Mouse (Mus musculus) adipose tissue, adult 10 weeks (tissue): ENCODE results near the gene Gm20388. TPM values are rescaled to one million over a fixed set of nuclear protein-coding genes. Genes with fewer than 3 reads are reported as not detected.

ENCODE experiments used
- polyA plus RNA-seq: library from polyadenylated mRNA; stranded (reverse); fragments of 350-450 nt; fragmentation: Illumina TruSeq; extraction: RNeasy Lipid Tissue Mini Kit (QIAGEN cat#74804); gene quantifications from one replicate; pipeline ENCODE4 v1.2.3, GENCODE M21; 2014; ENCODE audit warnings: low read depth, low replicate concordance

The Gm20388 gene
- polyA plus RNA-seq, 1 experiment from 2014 or later, result 37.3 TPM

DNA sequence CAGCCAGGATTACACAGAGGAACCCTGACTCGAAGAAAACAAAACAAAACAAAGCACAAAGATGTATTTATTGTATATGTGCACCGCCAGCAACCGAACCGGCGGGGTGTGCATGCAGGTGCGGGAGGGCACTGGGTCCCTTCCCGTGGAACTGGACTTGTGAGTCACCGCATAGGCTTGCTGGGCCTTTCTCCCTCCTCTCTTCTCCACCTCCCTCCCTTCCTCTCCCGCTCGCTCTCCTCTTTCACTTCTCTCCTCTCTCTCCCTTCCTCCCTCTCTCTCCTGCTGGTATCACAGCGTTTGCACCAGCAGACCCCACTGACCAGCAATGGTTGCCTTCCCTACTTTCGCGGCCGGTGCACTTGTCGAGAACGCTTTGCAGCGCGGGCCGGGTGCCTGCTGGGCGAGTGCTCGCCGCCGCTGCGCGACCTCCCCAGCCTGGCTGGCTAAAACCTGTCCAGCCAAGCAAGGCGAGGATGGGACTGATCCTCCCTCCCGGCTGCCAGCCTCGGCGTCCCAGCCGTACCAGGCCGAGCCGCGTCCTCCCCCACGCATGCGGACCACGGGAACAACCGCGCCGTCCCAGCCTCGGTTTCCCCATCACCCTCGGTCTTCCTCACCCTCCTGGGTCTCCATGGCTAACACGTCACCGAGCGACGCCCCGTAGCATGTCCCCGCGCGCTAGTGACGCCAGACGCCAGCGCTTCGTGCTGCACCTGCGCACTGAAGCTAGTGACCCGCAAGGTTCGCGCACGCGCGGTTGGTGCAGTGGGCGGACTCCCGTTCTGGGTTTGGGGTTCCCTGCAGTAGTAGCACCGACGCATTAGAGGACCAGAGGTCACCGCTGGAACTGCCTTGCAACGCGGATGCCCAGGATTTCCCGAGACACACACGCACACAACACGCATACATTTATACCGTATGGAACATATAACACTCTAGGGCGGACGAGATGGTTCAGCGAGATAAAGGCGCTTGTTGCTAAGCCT, 1197.3 kb downstream of the Gm20388 start, which contains the start of gene Mthfsd:
Mthfsd (minus strand) TSS at position 725 of the 989 bp plus-strand sequence.

DNA sequence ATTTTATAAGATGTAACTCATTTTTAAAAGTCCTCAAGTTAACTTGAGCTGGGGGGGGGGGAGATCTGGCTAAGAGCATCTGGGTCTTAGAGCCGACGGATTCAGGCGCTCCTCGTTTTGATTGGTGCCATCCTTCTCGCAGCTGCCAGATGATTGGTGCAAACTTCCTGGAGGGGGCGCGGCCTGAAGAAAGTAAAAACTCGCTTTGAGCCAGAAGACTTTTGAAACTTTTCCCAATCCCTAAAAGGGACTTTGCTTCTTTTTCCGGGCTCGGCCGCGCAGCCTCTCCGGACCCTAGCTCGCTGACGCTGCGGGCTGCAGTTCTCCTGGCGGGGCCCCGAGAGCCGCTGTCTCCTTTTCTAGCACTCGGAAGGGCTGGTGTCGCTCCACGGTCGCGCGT, 1205.3 kb downstream of the Gm20388 start, which contains the start of gene Foxc2:
Foxc2 (plus strand) TSS at position 224 of the 400 bp plus-strand sequence.

DNA sequence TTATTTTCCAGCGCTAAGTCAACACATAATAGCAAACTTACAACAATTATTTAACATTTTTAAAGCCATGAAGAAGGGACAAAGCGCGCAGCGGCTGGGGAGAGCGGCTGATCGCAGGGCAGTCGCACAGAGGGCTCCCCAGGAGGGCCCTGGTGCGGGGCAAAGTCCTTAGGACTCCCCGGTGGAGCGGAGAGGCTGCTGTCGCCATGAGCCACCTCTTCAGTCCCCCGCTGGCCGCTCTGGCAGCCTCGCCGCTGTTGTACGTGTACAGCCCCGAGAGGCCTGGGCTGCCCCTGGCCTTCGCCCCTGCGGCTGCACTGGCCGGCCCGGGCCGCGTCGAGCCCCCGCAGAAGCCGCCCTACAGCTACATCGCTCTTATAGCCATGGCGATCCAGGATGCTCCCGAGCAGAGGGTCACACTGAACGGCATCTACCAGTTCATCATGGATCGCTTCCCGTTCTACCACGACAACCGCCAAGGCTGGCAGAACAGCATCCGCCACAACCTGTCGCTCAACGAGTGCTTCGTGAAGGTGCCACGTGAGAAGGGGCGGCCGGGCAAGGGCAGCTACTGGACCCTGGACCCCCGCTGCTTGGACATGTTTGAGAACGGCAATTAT, 1217.2 kb downstream of the Gm20388 start, which contains the start of gene Foxl1:
Foxl1 (plus strand) TSS at position 185 of the 620 bp plus-strand sequence.

DNA sequence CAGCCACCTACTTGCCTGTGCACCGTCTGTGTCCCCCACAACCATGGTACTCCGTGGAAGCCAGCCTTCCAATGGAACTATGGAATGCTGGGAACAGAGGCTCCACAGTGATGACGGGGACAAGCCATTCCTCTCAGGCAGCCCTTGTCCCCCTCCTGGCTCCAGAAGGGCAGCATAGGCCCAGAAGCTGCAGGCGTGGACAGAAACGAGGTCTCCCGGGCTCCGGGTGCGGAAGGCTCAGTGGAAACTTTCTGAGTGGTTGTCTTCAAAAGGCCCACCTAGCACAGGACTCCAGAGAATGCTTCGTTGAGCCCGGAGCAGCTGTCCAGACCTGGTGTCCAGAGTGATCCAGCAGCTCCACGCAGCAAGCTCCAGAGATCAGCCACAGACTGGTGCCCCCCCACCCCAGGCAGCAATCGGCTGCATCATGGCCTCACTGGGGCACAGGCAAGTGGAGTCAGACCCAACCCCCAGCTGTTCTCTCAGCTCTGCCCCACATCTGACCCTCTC, 1633.7 kb downstream of the Gm20388 start, which contains the start of gene 1700018B08Rik:
1700018B08Rik (minus strand) TSS at position 45 of the 510 bp plus-strand sequence.

DNA sequence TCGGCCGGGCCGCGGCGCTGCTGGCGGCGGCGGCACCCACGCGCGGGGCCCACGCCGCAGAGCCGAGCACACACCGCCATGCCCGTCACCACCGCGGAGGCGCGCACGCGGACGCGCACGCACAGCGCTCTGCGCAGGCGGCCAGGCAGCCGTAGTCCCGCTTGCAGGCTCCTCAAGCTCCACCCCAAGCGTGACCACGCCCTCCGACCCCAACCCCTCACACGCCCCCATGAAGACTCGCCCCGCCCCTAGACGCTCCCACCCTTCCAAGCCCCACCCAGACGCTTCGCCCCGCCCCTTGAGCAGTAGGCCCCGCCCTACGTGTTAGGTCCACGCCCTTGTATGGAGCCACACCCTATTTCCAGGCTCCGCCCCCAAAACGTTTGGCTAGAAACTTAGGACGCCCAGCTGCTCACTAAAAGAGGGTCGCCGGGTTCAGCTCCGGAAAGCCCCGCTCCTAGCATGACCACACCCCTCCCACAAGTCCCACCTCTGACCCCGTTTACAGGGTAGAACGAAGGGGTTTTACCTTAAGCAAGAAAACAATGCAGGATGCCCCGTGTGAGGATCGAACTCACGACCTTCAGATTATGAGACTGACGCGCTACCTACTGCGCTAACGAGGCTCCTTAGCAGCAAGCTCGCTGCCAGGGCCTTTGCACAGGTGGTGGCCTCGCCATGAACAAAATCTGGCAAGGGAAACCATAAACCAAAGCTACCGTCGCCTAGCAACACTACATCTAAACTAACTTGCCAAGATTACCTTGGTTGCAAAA, 1668.2 kb downstream of the Gm20388 start, which contains the start of gene Fbxo31:
Fbxo31 (minus strand) TSS at position 131 of the 776 bp plus-strand sequence.

DNA sequence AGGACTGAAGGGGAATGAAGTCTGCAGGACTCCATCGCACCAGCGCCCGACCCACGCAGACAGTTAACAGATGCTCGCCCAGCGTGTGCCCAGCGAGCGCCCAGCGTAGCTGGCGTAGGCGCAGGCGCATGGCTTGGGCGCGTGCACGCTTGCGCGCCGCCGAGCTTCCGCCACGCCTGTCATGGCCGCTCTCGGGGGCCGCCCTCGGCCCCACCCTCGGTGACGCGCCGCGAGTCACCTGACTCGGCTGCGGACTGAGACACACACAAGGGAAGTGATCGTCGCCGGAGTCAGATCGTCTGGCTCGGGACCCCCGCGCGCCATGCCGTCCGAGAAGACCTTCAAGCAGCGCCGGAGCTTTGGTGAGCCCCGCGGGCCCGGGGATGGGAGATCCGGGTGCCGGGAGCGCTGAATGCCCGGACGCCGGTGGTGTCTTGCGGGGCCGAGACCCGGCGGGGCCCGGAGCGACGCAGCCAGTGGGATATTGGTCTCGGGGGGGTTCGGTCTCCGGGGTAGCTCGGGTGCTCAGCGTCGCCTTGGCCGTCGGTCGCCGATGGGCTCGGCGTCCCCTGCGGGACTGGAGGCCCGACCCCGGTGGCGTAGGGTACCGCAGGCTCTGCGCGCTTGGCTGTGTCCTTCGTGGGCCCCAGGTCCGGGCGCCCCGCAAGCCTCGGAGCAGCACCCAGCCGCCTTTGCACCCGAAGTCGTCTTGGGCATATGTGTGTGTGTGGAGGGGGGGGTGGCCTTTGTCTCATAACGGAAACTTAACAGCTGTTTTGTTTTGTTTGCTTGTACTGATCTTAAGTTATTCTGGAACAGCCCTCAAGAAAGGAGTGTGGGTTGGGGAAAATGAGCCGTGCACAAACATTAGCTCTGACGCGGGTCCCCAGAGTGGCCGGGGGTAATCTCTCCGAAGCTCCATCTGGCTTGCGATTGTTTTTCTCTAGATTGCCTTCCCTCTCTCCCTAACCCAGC, 1679.8 kb downstream of the Gm20388 start, which contains the start of gene Map1lc3b:
Map1lc3b (plus strand) TSS at position 159 of the 975 bp plus-strand sequence.

DNA sequence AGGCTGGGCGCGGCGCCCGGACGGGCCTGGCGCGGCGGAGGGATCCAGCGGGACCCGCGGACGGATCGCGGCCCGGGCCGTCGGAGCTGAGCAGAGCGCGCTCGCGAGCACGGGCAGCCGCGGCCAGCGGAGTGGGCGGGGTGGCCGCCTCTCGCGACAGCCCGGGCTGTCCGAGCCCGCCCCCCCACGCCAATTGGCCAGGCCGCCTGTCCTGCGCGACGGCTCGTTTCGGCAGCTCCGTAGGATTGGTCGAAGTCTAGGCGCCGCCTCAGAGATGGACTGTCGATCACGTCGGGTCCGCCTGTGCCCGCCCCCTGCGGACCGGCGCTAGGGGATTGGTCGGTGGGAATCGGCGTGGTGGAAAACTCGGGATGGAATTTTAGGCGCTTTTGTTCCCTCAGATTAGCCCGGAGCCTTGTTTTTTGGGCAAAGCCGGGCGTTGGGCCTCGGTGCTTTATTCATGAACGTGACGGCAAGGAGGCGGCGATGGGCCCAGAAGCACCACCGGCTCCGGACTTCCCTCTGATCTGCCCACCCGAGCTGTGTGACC, 1742.2 kb downstream of the Gm20388 start, which contains the start of gene Zcchc14:
Zcchc14 (minus strand) TSS at position 128 of the 550 bp plus-strand sequence.

DNA sequence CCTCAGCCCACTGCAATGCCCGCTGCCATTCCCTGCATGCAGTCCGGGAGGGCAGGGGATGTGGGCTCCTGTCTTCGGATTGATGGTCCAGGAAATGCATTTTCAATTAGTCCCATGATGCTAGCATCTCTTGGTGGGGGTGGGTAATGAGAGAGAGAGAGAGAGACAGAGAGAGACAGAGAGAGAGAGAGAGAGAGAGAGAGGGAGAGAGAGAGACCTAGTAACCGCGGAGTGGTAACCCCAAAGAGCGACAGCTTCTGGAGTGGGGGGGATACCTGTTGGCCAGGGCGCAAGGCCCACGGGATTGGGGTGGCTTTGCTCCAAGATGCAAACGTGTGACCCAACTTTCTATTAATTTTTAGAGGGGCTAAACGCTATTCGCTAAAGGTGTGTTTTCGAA, 1818.7 kb downstream of the Gm20388 start, which contains the start of gene Jph3:
Jph3 (plus strand) TSS at position 301 of the 400 bp plus-strand sequence.

DNA sequence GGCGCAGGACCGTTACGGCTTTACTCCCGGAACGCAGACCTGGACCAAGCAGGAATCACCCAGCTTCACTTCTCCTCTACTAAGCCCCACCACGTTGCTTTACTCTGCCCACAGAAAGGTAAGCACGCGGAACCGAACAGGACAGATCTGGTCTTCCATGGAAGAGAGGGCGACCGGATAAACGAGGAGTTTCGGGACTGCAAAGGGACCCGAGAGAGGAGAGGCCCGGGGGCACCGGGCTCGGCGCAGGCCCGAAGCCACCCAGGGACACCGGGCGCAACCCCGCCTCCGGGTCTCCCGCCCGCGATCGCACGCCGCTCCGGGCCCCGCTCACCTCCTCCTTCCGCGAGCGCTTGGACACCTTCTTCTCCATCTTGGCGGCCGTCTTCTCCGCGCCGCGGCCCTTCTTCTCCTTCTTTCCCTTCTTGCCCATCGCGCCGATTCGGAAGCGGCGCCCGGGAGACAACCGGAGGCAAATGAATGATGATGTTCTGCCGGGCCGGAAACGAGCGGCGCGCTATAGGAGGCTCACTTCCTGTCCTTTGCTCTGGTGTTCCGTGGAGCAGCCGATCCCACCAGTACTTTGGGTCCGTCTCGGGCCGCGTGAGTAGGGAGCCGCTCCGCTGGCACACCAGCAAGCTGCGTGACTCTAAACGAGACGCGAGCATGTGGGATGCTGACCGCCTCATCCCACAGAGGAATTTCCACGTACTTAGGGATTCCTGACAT, 1918.6 kb downstream of the Gm20388 start, which contains the start of gene Klhdc4:
Klhdc4 (minus strand) TSS at position 522 of the 729 bp plus-strand sequence.

DNA sequence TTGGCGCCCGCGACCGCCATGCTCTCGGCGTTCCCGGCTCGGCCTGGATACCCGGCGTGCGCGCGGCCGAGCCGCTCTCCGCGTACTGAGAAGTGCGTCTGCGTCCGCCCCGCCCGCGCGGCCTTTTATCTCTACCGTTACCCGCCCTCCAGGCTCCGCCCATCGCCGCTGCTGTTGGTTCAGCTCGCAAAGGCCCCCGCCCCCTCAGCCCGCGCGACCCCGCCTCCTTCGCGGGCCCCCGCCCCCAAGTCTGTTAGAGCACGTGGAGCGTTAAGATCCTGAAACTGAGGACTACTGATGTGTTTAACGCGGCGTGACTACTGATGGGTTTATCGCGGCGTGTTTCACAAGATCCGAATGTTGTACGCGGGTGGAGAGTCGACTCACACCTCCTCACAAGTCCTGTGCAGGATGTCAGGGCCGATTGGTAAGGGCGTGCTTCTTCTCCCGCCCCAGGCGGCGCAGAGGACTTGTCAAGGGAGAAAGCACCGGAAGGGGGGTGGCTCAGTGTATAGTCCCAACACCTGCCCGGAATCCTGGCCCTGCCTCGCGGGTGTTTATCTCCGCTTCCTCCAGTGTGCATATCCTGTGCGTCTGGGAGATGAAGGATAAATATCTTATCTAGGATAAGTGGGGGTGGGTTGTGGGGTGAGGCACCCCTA, 1997.1 kb downstream of the Gm20388 start, which contains the start of gene Slc7a5:
Slc7a5 (minus strand) TSS at position 108 of the 662 bp plus-strand sequence.

DNA sequence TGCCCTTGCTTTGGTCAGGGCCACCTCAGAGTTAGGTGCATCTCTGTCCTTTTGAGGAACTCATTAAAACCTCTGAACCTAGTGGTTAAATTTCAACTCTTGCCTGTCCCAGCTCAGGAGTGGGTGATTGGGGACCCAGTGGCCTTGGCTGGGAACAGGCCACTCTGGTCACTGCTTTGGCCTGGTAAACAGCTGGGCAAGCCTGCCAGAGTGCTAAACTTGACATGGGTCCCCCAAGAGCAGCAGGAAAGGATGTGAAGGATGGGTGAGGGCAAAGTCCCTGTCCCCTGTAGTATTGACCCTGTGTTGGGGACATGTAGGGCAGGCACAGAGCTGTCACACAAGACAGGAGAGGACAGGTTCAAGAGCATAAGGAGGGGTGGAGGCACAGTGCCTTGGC, 2034.2 kb downstream of the Gm20388 start, which contains the start of gene Car5a:
Car5a (minus strand) TSS at position 74 of the 400 bp plus-strand sequence.

DNA sequence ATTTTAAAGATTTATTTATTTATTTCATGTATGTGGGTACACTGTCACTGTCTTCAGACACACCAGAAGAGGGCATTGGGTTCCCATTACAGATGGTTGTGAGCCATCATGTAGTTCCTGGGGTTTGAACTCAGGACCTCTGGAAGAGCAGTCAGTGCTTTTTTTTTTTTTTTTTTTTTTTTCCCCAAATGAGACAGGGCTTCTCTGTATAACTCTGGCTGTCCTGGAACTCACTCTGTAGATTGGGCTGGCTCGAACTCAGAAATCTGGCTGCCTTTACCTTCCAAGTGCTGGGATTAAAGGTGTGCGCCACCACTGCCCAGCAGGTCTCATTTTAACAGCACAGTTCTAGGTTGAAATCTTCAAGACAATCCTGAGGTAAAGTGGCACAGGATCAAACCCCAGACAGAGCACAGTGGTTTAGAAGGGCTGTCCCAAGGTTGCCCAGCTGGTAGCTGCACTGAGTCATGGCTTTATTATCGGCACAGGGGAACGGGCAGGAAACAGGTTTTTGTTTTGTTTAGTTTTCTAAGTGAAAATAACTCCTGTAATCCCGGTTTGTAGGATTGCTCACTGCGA, 2038.7 kb downstream of the Gm20388 start, which contains the start of gene Banp:
Banp (plus strand) TSS at position 529 of the 579 bp plus-strand sequence.

DNA sequence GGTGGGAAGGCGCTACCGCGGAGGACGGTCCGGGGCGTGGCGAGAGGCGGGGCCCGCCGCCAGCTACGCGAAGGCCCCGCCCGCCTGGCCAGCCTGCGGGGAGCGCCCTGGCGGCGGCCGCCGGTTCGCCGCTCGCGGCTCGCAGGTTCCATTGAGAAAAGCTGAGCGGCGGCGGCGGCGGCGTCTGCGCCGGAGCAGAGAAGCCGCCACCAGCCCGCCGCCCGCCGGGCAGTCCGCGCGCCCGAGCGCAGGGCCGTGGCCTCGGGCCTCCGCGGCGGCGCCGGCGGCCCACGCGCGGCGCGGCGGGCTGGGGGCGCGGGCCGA, 2371.4 kb downstream of the Gm20388 start, which contains the start of gene Zfpm1:
Zfpm1 (plus strand) TSS at position 107 of the 324 bp plus-strand sequence.

DNA sequence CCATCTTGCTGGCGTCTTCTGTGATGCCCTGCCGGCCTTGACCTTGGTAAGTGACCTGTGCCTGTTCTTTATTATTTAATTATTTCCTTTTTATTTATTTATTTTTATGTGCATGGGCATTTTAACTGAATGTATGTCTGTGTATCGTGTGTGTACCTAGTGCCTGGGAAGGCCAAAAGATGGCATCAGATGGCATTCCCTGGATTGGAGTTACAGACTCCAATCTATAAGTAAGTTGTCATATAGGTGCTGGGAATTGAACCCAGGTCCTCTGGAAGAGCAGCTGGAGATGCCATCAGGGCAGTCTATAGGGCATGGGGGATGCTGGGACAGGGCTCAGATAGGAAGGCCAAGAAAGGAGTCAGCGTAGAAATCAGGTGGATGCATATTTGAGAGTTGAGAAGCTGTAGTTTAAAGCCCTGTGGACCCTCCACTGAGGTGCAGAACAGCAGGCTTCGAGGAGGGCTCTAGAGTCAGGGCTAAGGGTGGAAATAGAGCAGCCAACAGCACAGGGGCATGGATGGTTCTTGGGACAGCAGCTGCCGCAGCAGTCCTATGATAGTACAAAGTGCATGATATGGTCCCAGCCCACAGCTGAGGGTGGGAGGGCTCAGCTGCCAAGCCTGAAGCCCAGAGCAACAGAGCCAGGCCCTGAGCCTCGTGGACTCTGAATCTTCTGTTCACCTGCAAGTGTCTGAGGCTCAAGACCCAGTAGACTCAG, 2450.2 kb downstream of the Gm20388 start, which contains the start of gene Trhr2:
Trhr2 (minus strand) TSS at position 51 of the 721 bp plus-strand sequence.

DNA sequence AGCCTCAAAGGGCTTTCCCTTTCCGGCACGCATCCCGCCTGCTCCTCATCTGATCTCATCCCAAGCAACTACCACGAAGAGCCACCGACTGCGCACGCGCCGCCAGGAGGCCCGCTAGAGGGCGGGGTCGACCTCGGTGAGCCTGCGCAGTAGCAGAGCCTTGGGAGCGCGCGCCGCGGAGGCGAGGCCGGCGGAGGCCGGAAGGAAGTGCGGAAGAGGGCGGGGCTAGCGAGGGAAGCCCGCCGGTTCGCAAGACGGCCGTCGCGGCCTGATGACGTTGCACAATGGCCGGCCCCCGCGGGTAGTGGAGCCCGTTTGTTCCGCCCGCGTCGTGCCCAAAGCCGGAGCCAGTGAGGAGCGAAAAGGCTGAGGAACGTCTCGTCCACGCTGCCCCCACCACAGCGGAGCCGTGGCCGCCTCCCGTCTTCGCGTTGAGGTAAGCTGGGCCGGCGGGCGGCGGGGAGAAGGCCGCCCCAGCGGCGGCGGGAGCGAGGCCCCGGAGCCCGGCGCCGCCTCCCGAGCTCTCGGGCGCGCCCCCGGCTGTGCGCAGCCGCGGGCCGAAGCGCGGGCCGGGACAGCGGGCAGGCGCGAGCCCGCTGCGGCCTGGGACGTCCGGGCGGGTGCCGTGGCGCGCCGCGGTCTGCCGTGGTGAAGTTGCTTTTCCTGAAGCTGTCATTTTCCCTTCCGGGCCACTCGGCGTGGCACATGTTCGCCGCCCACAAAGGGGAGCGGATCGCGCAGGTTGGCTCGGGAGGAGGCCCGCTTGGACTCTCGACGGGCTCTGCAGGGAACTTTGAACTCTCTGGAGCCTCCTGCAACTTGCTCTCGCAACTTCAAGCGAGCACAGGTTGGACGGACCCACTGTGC, 2466.0 kb downstream of the Gm20388 start, which contains the start of gene Zc3h18:
Zc3h18 (plus strand) TSS at position 245 of the 867 bp plus-strand sequence.

DNA sequence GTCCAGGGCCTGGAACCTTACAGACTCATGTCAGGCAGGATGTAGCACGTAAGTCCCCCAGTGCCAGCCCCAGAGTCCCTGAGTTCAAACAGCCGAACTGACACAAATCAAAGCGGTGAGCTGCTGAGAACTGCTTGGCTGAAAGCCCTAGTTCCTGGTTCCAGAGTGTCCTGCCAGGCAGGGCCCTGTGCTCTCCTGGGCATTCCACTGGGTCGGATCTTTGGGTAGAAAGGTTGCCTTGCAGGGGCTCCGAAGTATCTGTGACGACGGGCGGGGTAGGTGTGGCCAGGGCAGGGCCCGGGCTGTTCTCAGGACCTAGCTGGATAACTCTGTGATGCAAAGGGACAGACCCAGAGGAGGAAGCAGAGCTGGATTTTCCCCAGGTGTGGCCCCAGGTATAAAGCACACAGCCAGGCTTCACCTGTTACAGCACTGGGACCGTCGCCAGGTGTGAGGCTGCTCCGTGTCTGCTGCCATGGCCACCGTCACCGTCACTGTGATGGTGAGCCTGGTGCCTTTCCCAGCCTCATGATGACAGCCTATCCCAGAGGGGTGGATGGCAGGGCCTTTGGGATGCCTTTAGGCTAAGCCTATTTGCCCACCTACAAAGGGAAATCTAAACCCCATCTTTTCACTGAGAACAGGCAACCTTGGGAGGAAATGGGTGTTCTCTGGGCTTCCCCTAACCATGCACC, 2510.9 kb downstream of the Gm20388 start, which contains the start of gene Il17c:
Il17c (plus strand) TSS at position 645 of the 695 bp plus-strand sequence.

